Mouse (Mus musculus) embryo, embryonic 11 days (tissue): Measurements from ENCODE around the gene Prpf8.

ENCODE experiments used
- DNase-seq: peaks from one replicate; pipeline ENCODE4 v3.0.0-alpha.2; 2015

Prpf8 gene

GRCm38 (mm10) chr11:75509741-75510626 lies 23.4 kb downstream of the Prpf8 start, which contains the start of gene Rilp:
Rilp (plus strand) TSS chr11:75510094.
- DNase-seq: peak; percentile 79

DNA sequence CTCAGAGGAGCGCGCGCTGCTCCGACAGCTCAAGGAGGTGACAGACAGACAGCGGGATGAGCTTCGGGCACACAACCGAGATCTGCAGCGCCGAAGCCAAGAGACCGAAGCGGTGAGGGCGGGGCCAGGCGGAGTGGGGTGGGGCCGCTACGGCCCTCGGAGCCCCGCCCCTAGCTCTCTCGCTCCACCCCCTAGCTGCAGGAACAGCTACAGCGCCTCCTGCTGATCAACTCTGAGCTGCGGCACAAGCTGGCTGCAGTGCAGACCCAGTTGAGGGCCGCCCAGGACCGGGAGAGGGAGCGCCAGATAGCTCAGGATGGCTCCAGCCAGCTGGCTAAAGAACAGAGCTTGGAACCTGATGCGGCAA lies 24.0 kb downstream of the Prpf8 start:
- DNase-seq: peak; percentile 94

- DNase-seq: no peak
Measured at GRCm38 (mm10) chr11:75511213-75511612, 24.6 kb downstream of the Prpf8 start.

- no peak for DNase-seq
Measured at GRCm38 (mm10) chr11:75512301-75513018, 25.8 kb downstream of the Prpf8 start.

GRCm38 (mm10) chr11:75513336-75513735 lies 26.7 kb downstream of the Prpf8 start, which contains the start of gene Scarf1:
Scarf1 (plus strand) TSS chr11:75513540.
- no peak for DNase-seq

DNA sequence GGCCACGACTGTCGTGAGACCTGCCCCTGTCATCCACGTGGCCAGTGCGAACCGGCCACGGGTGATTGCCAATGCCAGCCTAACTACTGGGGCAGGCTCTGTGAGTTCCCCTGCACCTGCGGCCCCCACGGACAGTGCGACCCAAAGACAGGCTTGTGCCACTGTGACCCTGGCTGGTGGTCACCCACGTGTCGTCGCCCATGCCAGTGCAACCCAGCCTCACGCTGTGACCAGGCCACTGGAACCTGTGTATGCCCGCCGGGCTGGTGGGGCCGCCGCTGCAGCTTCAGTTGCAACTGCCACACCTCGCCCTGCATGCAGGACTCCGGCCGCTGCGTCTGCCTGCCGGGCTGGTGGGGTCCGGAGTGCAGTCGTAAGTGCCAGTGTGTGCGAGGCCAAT lies 28.6 kb downstream of the Prpf8 start:
- no peak for DNase-seq

DNA sequence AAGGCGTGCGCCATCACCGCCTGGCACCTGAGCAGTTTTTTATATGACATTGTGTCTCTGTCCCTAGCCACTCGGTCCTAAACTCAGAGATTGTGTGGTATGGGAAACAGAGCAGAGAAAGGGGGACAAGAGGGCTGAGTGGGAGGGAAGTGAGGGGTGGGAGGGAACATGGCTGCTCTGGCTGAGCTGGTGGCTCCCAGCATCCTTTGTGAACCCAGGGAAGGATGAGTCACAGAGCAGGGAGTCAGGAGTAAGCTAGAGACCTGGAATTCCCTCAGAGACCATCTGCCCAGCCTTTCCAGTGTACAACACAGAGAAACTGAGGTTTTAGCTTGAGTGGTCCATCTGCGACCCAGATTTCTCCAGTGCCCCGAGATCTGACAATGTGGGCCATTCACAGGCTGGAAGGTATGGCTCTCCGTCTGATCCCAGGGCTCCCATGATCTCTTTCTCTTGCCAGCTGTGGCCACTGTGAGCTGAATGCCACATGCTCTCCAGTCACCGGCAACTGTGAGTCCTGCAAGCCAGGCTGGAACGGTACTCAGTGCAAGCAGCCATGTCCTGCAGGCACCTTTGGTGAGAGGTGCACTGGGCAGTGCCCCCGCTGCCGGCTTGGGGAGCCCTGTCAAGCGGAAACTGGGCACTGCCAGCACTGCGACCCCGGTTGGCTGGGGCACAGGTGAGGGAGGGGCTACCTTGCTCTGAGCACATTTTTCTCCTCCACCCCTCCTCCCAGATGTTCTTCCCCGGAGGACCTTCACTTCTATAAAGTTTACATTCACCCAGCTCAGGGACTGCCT lies 33.4 kb downstream of the Prpf8 start:
- no peak for DNase-seq

DNA sequence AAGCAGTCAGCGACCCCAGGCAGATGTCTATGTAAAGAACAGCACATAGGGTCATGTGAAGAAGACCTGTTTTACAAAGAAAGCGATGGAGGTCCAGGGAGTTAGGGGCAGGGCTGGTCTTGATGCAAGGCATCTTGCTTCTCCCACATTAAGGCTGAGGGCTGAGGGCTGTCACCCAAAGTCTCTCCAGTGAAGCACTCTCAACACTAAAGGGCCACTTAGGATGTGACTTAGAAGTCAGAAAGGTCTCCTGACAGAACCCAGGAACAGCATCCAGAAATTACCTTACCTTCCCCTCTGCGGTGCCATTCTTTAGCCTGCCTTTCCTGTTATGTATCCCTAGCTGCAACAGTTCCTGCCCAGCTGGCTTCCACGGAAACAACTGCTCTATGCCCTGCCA lies 35.0 kb downstream of the Prpf8 start:
- no peak for DNase-seq

- DNase-seq: no peak
Measured at GRCm38 (mm10) chr11:75522793-75523192, 36.2 kb downstream of the Prpf8 start.

DNA sequence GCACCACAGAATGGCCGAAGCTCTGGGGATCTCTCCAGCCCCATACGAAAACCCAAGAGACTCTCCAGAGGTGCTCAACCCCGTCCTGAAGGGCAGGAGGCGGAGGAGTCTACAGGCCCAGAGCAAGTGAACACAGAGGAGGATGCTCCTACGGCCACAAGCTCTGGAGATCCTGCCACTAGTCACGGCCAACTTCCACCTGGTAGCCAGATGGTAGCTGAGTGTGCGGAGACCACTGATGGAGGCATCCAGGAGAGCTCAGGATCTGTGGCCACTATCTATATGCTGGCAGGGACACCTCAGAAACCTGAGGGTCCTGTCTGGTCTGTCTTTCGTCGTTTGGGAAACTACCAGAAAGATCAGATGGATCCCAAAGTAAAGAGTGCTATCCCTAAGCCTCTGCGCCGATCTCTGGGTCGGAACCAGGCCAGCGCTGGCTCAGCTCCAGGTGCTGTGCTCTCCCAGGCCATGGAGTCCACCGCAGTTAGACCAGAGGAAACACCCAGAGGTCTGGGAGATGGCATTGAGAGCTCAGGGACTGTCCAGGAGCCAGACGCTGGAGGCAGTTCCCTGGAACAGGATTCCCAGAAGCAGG lies 39.0 kb downstream of the Prpf8 start:
- DNase-seq: no peak

DNA sequence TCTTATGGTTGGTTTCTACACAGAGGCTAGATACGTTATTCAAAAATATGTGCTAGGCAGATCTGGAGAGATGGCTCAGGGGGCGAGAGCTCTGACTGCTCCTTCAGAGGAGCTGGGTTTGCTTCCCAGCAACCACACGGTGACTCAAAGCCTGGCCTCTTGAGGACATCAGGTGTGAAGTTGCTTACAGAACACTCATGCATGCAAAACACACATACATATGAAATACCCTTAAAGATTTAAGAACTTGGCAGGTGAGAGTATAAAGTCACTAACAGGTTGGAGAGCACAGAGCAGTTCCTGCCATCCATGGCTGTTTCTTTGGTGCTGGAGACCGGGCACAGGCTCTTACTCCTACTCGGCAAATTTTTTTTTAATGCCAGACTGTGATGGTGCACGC lies 40.3 kb downstream of the Prpf8 start:
- no peak for DNase-seq

GRCm38 (mm10) chr11:75529771-75530170 lies 43.2 kb downstream of the Prpf8 start:
- no peak for DNase-seq

- peak; percentile 93 for DNase-seq
Measured at GRCm38 (mm10) chr11:75530325-75530724, 43.7 kb downstream of the Prpf8 start.

GRCm38 (mm10) chr11:75530845-75531373 lies 44.3 kb downstream of the Prpf8 start:
- peak; percentile 49 for DNase-seq

DNA sequence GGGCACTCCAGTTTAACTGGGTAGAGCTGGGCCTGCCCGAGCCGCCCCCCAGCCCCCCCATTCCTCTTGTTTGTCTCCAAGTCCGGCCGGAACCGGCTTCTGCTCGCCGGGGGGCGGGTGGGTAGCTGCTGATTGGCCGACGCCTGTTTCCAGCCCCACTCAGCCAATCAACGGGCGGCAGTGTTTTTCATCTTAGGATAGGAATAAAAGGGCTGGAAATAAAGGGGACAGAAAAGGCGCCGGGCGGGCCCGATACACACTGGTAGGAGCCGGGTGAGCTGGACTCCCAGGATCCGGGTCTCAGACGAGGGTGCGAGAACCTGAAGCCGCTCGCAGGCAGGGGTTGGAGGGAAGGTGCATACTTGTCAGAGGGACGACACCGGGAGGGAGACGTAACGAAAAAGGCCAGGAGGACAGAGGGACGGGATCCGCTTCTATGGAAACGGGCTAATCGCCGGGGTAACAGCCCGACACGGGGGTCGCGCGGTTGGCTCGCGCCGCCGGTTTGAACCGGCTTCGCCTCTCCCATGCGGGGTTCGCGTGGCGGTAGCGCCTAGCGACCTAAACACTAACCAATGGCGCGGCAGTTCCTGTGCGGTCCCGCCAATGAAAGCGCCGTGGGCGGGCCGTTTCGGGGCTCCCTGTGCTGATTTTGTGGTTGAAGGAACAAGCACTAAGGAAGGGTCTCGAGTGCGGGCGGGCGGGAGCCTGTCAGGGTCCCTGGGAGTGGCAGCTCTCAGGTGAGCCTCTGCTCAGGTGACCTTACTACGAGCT lies 45.0 kb downstream of the Prpf8 start, which contains the start of gene Slc43a2:
Gene Slc43a2 (plus strand): TSS at position 226 of the 774 bp plus-strand sequence.
- peak; percentile 99 for DNase-seq

GRCm38 (mm10) chr11:75532340-75533277 lies 46.0 kb downstream of the Prpf8 start:
- peak; percentile 16 for DNase-seq

GRCm38 (mm10) chr11:75533314-75534015 lies 46.8 kb downstream of the Prpf8 start:
- DNase-seq: no peak

DNA sequence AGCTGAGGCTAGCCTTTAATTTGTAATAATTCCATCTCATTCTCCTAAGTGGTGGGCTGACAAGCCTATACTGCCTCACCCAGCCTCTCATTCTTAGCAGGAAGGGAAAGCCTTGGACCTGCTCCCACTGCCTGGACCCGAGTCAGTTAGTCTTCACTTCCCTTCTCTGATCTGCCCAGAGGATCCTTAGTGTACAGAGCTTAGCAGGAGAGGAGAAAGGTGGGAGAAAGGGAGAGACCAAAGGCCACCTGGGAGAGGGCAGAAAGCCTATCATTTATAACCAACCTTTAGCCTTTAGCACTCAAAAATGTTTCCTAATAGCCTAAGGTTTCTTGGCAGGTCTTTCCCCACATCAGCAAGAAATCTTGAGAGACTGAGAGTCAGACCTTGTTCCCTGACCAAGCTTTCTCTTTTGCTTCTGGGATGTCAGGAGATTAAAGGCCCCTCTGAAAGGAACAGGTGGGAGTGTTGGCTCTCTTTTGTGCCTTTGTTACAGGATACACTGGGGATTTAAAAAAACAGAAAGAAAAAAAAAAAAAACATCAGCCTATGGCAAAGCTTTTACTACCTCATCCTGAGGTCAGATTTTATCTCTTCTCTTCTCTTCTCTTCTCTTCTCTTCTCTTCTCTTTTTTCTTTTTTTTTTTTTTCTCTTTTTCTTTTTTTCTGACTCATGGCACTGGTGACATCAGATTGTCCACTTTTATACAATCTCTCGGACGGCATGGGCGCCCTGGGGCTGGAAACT lies 47.8 kb downstream of the Prpf8 start:
- no peak for DNase-seq
